Mouse (Mus musculus): Measurements from ENCODE around the gene Clnk. TPM values are rescaled to one million over a fixed set of nuclear protein-coding genes. Genes with fewer than 3 reads are reported as not detected.

Gene Clnk
- polyA plus RNA-seq, 1 experiment from 2014 or later, result not detected

GRCm38 (mm10) chr5:38844312-38844711 lies 32.3 kb downstream of the Clnk start:
- Histone ChIP-seq H3K27ac (no peak overlapping the region), H3K4me1 (no peaks in the 10 kb centered on the region), H3K36me3 (no peaks in the 10 kb centered on the region), H3K9ac (no peak overlapping the region), H3K27me3 (replicated peaks) (no peaks in the 10 kb centered on the region), H3K4me3 (no peak overlapping the region), H3K4me2 (no peak overlapping the region), H3K9me3 (replicated peaks) (no peaks in the 10 kb centered on the region)
- 63% methylated on average over 2 of the region's 2 CpGs for WGBS (ENCODE audit: insufficient replicate concordance)
- no peak for ATAC-seq

GRCm38 (mm10) chr5:38839981-38840380 lies 36.6 kb downstream of the Clnk start:
- no peak overlapping the region for H3K4me2 ChIP-seq
- 69% methylated on average over 1 of the region's 1 CpGs for WGBS (ENCODE audit: insufficient replicate concordance)
- ATAC-seq, result no peak
- no peaks in the 10 kb centered on the region for H3K27me3 ChIP-seq (replicated peaks)
- no peak overlapping the region for H3K27ac ChIP-seq
- H3K9me3 ChIP-seq (replicated peaks), result no peaks in the 10 kb centered on the region
- H3K4me1 ChIP-seq, result no peaks in the 10 kb centered on the region
- H3K36me3 ChIP-seq, result no peaks in the 10 kb centered on the region
- H3K9ac ChIP-seq, result no peak overlapping the region
- H3K4me3 ChIP-seq, result no peak overlapping the region

DNA sequence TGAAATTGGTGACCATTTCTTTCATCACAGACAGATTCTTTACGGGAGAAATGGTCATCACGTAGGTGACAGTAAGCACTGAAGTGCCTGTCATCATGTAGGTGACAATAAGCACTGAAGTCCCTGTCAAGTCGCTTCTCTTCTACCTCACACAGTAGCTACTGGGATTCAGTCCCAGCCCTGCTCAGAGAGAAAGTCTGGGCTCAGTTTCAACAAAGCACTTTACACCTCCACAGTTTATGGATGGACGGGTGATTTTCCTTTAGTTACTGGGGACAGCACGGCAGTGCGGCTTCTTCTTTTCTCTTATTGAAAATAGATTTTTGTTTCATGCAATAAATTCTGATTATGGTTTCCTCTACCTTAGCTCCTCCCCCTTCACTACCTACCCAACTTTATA lies 49.3 kb downstream of the Clnk start:
- ATAC-seq, result no peak
- Histone ChIP-seq H3K27me3 (replicated peaks) (no peaks in the 10 kb centered on the region), H3K9me3 (replicated peaks) (no peaks in the 10 kb centered on the region), H3K9ac (no peak overlapping the region), H3K4me1 (no peaks in the 10 kb centered on the region), H3K4me3 (no peak overlapping the region), H3K4me2 (no peak overlapping the region), H3K36me3 (no peaks in the 10 kb centered on the region), H3K27ac (no peak overlapping the region)
- WGBS (ENCODE audit: insufficient replicate concordance), result 73% methylated on average over 6 of the region's 6 CpGs

DNA sequence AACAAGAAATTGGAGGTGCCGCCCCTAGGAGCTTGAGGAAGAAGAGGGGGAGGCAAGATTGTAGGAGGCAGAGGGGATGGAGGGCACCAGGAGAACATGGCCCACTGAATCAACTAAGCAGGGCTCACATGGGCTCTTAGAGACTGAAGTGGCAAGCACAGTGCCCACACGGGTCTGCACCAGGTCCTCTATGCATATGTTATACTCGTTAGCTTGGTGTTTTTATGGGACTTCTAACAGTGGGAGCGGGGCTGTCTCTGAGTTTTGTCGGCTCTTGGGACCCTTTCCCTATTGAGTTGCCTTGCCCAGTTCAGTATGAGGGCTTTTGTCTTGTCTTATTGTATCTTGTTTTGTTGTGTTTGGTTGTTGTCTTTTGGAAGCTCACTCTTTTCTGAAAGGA lies 50.0 kb downstream of the Clnk start:
- Histone ChIP-seq H3K4me3 (no peak overlapping the region), H3K4me2 (no peak overlapping the region), H3K27ac (no peak overlapping the region), H3K9ac (no peak overlapping the region), H3K27me3 (replicated peaks) (no peaks in the 10 kb centered on the region), H3K4me1 (no peaks in the 10 kb centered on the region), H3K9me3 (replicated peaks) (no peaks in the 10 kb centered on the region), H3K36me3 (no peaks in the 10 kb centered on the region)
- 59% methylated on average over 5 of the region's 5 CpGs for WGBS (ENCODE audit: insufficient replicate concordance)
- no peak for ATAC-seq

DNA sequence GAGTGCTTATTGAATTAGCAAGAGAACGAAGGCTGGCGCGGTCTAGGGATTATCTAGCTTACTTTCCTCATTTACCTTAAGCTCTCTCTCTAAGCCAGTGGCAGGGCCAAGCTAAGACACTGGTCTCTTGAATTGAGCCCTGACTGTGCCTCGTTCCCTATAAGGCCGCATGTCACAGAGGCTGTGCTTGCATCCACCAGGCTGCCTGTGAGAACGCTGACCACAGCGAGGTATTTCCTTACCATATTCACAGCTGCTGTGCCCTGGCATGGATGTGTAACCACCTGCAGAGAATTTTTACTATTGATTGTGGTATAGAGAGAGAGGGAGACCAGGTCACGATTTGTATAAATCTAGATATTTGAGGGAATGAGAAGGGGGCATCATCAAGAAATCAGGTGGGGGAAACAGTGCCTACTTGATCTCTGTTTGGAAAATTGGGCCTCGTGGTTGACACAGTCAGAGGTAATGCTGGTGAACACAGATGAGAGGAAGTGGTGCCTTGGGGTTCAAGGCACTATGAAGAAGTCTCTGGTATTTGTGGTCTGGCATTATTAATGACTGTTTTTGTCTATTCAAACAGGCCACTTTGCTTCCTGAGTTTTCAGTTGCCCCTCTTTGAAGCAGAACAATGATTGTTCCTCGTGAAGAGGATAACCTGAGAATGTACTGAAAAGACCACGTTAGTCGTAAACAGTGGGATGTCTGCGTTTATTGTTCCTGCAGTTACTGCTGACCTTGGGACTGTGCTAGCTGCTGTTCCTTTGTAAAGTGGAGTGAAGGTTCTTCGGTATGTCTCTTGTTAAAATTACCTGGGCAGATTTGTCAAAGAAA lies 52.3 kb downstream of the Clnk start:
- Histone ChIP-seq H3K27me3 (replicated peaks) (no peaks in the 10 kb centered on the region), H3K27ac (no peak overlapping the region), H3K9me3 (replicated peaks) (no peaks in the 10 kb centered on the region), H3K36me3 (no peaks in the 10 kb centered on the region), H3K4me2 (no peak overlapping the region), H3K4me1 (no peaks in the 10 kb centered on the region), H3K4me3 (no peak overlapping the region), H3K9ac (no peak overlapping the region)
- ATAC-seq, result no peak
- WGBS (ENCODE audit: insufficient replicate concordance), result 46% methylated on average over 14 of the region's 14 CpGs

GRCm38 (mm10) chr5:38813391-38814109 lies 63.1 kb downstream of the Clnk start:
- Histone ChIP-seq H3K4me3 (no peak overlapping the region), H3K36me3 (no peaks in the 10 kb centered on the region), H3K9me3 (replicated peaks) (no peaks in the 10 kb centered on the region), H3K27me3 (replicated peaks) (no peaks in the 10 kb centered on the region), H3K4me2 (no peak overlapping the region), H3K9ac (no peak overlapping the region), H3K4me1 (no peaks in the 10 kb centered on the region), H3K27ac (no peak overlapping the region)
- no peak for ATAC-seq
- 58% methylated on average over 9 of the region's 9 CpGs for WGBS (ENCODE audit: insufficient replicate concordance)

GRCm38 (mm10) chr5:38812916-38813315 lies 63.7 kb downstream of the Clnk start:
- Histone ChIP-seq H3K4me2 (no peak overlapping the region), H3K9me3 (replicated peaks) (no peaks in the 10 kb centered on the region)
- ATAC-seq, result no peak

DNA sequence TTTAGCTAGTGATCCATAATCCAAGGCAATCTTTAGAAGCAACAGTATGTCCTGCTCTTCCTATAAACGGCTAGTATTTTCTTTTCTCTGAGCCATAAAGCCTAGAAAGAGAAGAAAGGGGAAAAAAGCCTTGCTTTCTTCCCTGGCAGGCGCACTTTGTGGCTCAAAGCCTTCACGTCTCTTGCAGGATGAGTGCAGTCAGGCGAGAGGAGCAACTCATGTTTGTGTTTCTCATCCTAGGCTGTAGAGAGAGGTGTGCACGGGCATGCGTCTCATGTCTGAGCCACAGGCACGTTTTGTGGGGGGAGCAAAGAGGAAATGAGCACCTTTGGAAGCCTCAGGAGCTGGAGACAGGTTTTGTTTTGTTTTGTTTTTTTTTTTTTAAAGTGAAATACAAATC lies 64.2 kb downstream of the Clnk start:
- H3K4me2 ChIP-seq, result no peak overlapping the region
- no peaks in the 10 kb centered on the region for H3K9me3 ChIP-seq (replicated peaks)
- H3K4me3 ChIP-seq, result no peak overlapping the region
- H3K27me3 ChIP-seq (replicated peaks), result no peaks in the 10 kb centered on the region
- H3K4me1 ChIP-seq, result no peaks in the 10 kb centered on the region
- ATAC-seq, result no peak
- H3K36me3 ChIP-seq, result no peaks in the 10 kb centered on the region
- H3K27ac ChIP-seq, result no peak overlapping the region
- H3K9ac ChIP-seq, result no peak overlapping the region
- 64% methylated on average over 7 of the region's 7 CpGs for WGBS (ENCODE audit: insufficient replicate concordance)

More at GRCm38 (mm10) chr5:38812916-38813315, 63.7 kb downstream of the Clnk start:
- Histone ChIP-seq H3K4me3 (no peak overlapping the region), H3K27ac (no peak overlapping the region), H3K27me3 (replicated peaks) (no peaks in the 10 kb centered on the region), H3K9ac (no peak overlapping the region), H3K36me3 (no peaks in the 10 kb centered on the region), H3K4me1 (no peaks in the 10 kb centered on the region)
- 65% methylated on average over 7 of the region's 7 CpGs for whole genome bisulfite sequencing (ENCODE audit: insufficient replicate concordance)

DNA sequence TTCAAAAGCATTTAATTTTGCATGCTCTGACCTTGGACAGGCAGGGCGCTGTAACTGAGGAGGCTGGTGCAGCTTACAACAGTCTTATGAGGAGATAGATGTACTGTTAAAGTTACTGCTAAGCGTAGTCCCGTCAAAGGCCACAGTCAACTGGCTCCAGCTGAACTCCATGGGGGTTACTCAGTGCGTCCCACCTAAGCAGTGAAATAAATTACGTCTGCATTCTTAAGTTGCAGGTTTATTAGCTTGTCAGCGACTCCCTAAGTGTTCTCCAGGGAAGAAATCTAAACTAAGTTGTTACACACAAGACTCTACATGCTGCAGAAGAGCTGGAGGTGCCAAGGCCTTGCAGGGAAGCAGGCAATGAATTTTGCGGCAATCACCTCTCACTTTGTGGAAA lies 77.7 kb downstream of the Clnk start:
- Histone ChIP-seq H3K36me3 (no peaks in the 10 kb centered on the region), H3K27me3 (replicated peaks) (no peaks in the 10 kb centered on the region), H3K27ac (no peak overlapping the region), H3K4me1 (no peaks in the 10 kb centered on the region), H3K9ac (no peak overlapping the region), H3K4me3 (no peak overlapping the region), H3K4me2 (no peak overlapping the region), H3K9me3 (replicated peaks) (no peaks in the 10 kb centered on the region)
- no peak for ATAC-seq
- WGBS (ENCODE audit: insufficient replicate concordance), result 78% methylated on average over 7 of the region's 7 CpGs

GRCm38 (mm10) chr5:38795139-38795538 lies 81.5 kb downstream of the Clnk start:
- Histone ChIP-seq H3K9me3 (replicated peaks) (no peaks in the 10 kb centered on the region), H3K4me2 (no peak overlapping the region), H3K9ac (no peak overlapping the region), H3K4me3 (no peak overlapping the region), H3K36me3 (no peaks in the 10 kb centered on the region), H3K27ac (no peak overlapping the region), H3K27me3 (replicated peaks) (no peaks in the 10 kb centered on the region), H3K4me1 (no peaks in the 10 kb centered on the region)
- no peak for ATAC-seq
- WGBS (ENCODE audit: insufficient replicate concordance), result 68% methylated on average over 11 of the region's 11 CpGs

DNA sequence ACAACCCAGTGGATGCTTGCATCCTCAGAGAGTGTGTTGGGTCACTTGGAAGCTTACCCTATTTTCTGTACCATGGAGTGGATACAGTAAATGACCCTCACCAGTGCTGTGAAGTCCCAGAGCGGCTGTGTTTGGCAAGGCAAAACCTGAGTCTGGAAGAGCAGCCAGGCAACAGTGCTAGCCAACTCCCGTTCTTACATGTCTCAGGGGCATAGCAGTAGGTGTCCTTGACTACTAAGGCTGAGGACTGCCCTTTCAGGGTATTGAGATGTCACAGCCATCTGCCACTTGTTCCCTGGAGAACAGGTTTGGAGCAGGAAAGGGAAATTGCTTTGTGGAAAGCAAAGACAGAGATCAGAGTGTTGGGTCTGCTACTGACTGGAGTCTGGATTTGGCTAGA lies 85.5 kb downstream of the Clnk start:
- Histone ChIP-seq H3K4me2 (no peak overlapping the region), H3K9ac (no peak overlapping the region)

GRCm38 (mm10) chr5:38788820-38789219 lies 87.8 kb downstream of the Clnk start:
- ATAC-seq, result no peak
- no peak overlapping the region for H3K4me3 ChIP-seq
- H3K27me3 ChIP-seq (replicated peaks), result no peaks in the 10 kb centered on the region
- no peaks in the 10 kb centered on the region for H3K4me1 ChIP-seq
- no peaks in the 10 kb centered on the region for H3K36me3 ChIP-seq
- H3K4me2 ChIP-seq, result no peak overlapping the region
- WGBS (ENCODE audit: insufficient replicate concordance), result 76% methylated on average over 5 of the region's 5 CpGs
- no peaks in the 10 kb centered on the region for H3K9me3 ChIP-seq (replicated peaks)
- H3K9ac ChIP-seq, result no peak overlapping the region
- H3K27ac ChIP-seq, result no peak overlapping the region

More for the DNA sequence above, 85.5 kb downstream of the Clnk start:
- Histone ChIP-seq H3K4me1 (no peaks in the 10 kb centered on the region), H3K4me3 (no peak overlapping the region), H3K27me3 (replicated peaks) (no peaks in the 10 kb centered on the region), H3K9me3 (replicated peaks) (no peaks in the 10 kb centered on the region), H3K36me3 (no peaks in the 10 kb centered on the region), H3K27ac (no peak overlapping the region)
- ATAC-seq, result no peak
- WGBS (ENCODE audit: insufficient replicate concordance), result 50% methylated on average over 2 of the region's 2 CpGs
